ENCODE assay signal across 17 mouse cellular contexts in genomic region chr7:24544506-24544905, GRCm38 (mm10). TPM values are rescaled to one million over a fixed set of nuclear protein-coding genes. Genes with fewer than 3 reads are reported as not detected.
DNase-seq lines count a peak whose midpoint lies in the region; TF ChIP-seq lines count a peak whose summit lies in the region.
"Had no signal": no experiment of that assay in that cellular context is flagged by ENCODE, and none has a peak within 500 bp of the region (broad histone marks: within the 10 kb centered on the region; RNA-seq: fewer than 3 reads in every experiment).

No protein-coding gene starts in this region.

- peaks cover 38% of the 10 kb centered on the region for H3K4me1 ChIP-seq in E14TG2a.4 (replicated peaks; ENCODE audit: low read depth, low read length)

- no peaks in the 10 kb centered on the region for H3K27me3 ChIP-seq in E14TG2a.4 (ENCODE audit: insufficient read depth, low read length)
- H3K27me3 ChIP-seq: heart, embryonic 15.5 days; hindbrain, embryonic 15.5 days; liver, embryonic 15.5 days; Patski had no signal

- intact Hi-C loops in left cerebral cortex, adult 2 months (cut with DNase I): loop anchor here (10.0 kb wide), 1 partner anchor 120 kb away; no protein-coding TSS in a partner anchor
- intact Hi-C loops in left cerebral cortex, postnatal 10 days (cut with DNase I): no loop called here
- intact Hi-C loops in heart, postnatal 14 days (cut with DNase I): no loop called here

- H3K9me3 ChIP-seq in E14TG2a.4 (ENCODE audit: low read length): 0 out of 2 replicates have a peak, but pooled peaks cover 2% of the 10 kb centered on the region
- H3K9me3 ChIP-seq: heart, embryonic 15.5 days; hindbrain, embryonic 15.5 days; liver, embryonic 15.5 days had no signal

- H3K27ac ChIP-seq in left cerebral cortex, adult 2 months: no peak overlapping the region
- H3K27ac ChIP-seq: heart, embryonic 15.5 days; hindbrain, embryonic 15.5 days; liver, embryonic 15.5 days had no signal

- peak; percentile 31 for TF ChIP-seq CTCF in left cerebral cortex, adult 2 months (IDR thresholded peaks at IDR 0.05)
- TF ChIP-seq CTCF in E14TG2a.4 (conservative IDR thresholded peaks at IDR 0.05; ENCODE audit: low read length): peak; percentile 88

- DNase-seq in left cerebral cortex, adult 2 months (ENCODE audit: extremely low spot score in 1 of 2, low spot score in 2 of 2): no peak
- DNase-seq in left cerebral cortex, postnatal 10 days (ENCODE audit: extremely low spot score in 1 of 2, low spot score in 2 of 2): no peak
- peak; percentile 60 for DNase-seq in A20 (ENCODE audit: low read depth, low spot score)
- peak; percentile 28 for DNase-seq in c-Kit-positive CD71-positive TER-119-positive erythroid progenitor cells, embryonic 14.5 days (ENCODE audit: low spot score)
- no peak for DNase-seq in adrenal gland, postnatal 14 days
- DNase-seq in heart, postnatal 14 days: no peak
- DNase-seq: cerebellum, postnatal 25 days; kidney, adult 9 months; thymus, postnatal 14 days had no signal

- H3K4me3 ChIP-seq in left cerebral cortex, adult 2 months: no peak overlapping the region
- H3K4me3 ChIP-seq in E14TG2a.4 (replicated peaks; ENCODE audit: low read length): no peak overlapping the region
- H3K4me3 ChIP-seq: heart, embryonic 15.5 days; hindbrain, embryonic 15.5 days; liver, embryonic 15.5 days had no signal

- peaks cover 19% of the 10 kb centered on the region for H3K36me3 ChIP-seq in E14TG2a.4 (ENCODE audit: insufficient read depth, low read length)
- H3K36me3 ChIP-seq: heart, embryonic 15.5 days had no signal

RNA-seq across cellular contexts. Expression of gene Pinlyp, which starts 1.4 kb away (rescaled TPM):
- not detected for total RNA-seq in left cerebral cortex, adult 2 months (2021)
- not detected for total RNA-seq in left cerebral cortex, postnatal 10 days (2021)
- total RNA-seq in adrenal gland, postnatal 14 days (2021): not detected in 2 replicates
- total RNA-seq in heart, postnatal 14 days (2021): not detected
- total RNA-seq: adrenal gland, adult 18-20 months; gastrocnemius, postnatal 4 days; left cerebral cortex, postnatal 25 days had no signal

RNA-seq across cellular contexts. Expression of gene Xrcc1, which starts 1.6 kb away (rescaled TPM):
- total RNA-seq in left cerebral cortex, adult 2 months (2021): 10 to 100 TPM; 32.8 to 39.5 TPM
- total RNA-seq in left cerebral cortex, postnatal 10 days (2021): 10 to 100 TPM; 32.5 to 41.2 TPM
- 38.5 and 47.0 TPM in 2 replicates for total RNA-seq in adrenal gland, postnatal 14 days (2021)
- 10 to 100 TPM; 23.8 to 26.3 TPM for total RNA-seq in heart, postnatal 14 days (2021)

RNA-seq across cellular contexts. Expression of gene Irgq, which starts 14.0 kb away (rescaled TPM):
- total RNA-seq in left cerebral cortex, adult 2 months (2021): 10 to 100 TPM; 81.6 to 84.3 TPM
- total RNA-seq in left cerebral cortex, postnatal 10 days (2021): 100 to 1,000 TPM; 105 to 110 TPM
- total RNA-seq in adrenal gland, postnatal 14 days (2021): 18.9 and 20.4 TPM in 2 replicates
- total RNA-seq in heart, postnatal 14 days (2021): 10 to 100 TPM; 18.2 to 19.5 TPM

RNA-seq across cellular contexts. Expression of gene AC161166.1, which starts 32.3 kb away (rescaled TPM):
- total RNA-seq in left cerebral cortex, adult 2 months (2021): not detected
- not detected for total RNA-seq in left cerebral cortex, postnatal 10 days (2021)
- total RNA-seq in adrenal gland, postnatal 14 days (2021): not detected in 2 replicates
- total RNA-seq in heart, postnatal 14 days (2021): not detected
- total RNA-seq: adrenal gland, adult 18-20 months; gastrocnemius, postnatal 4 days; left cerebral cortex, postnatal 25 days had no signal

RNA-seq across cellular contexts. Expression of gene Zfp428, which starts 37.7 kb away (rescaled TPM):
- 10 to 100 TPM; 45.9 to 46.0 TPM for total RNA-seq in left cerebral cortex, adult 2 months (2021)
- total RNA-seq in left cerebral cortex, postnatal 10 days (2021): 10 to 100 TPM; 61.9 to 67.5 TPM
- 6.1 and 7.5 TPM in 2 replicates for total RNA-seq in adrenal gland, postnatal 14 days (2021)
- total RNA-seq in heart, postnatal 14 days (2021): 10 to 100 TPM; 13.8 to 14.7 TPM

Comparison
In these comparisons a context has a peak if more than half of its experiments do, and no peak if none do; other contexts are left out.
1. DNase-seq: peak in A20 (single experiment) and c-Kit-positive CD71-positive TER-119-positive erythroid progenitor cells, embryonic 14.5 days (single experiment); none in left cerebral cortex, adult 2 months (0 of 2), left cerebral cortex, postnatal 10 days (0 of 2), adrenal gland, postnatal 14 days (single experiment) and heart, postnatal 14 days (0 of 2).